ENCODE assay signal across 1 mouse cellular context in the genomic region with DNA sequence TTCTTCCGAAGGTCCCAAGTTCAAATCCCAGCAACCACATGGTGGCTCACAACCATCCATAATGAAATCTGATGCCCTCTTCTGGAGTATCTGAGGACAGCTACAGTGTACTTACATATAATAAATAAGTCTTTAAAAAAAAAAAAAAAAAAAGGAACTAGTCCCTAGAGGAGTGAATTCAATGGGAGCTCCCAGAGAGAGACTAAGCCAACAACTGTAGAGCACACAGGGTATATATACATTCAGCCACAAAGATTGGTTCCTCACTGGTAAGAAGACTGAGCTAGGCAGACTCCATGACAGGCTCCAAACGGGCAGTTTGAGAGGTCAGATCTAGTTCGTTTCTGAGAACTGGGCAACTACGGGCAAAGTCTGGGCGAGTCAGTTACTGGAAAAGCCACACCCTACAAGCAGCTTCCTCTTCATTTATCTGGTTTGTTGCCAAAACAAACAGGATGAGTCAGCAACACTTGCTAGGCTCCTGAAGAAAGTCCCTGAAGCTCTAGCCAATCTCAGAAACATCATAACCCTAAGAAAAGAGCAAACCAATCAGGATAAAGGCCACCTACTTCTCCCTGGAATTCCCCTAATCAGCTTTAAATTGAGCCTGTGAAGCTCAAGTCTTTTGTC.
TF ChIP-seq lines count a peak whose summit lies in the region.

No protein-coding gene starts in this region.

TF ChIP-seq in CH12.LX, 34 proteins besides CTCF, POLR2A, EP300 and RAD21:
- TF ChIP-seq TBP (conservative IDR thresholded peaks at IDR 0.05; ENCODE audit: low read depth, low read length): peak; percentile 66
- TF ChIP-seq ELF1 (IDR thresholded peaks at IDR 0.05; ENCODE audit: low read depth, low read length): 0 out of 2 replicates have a peak, but pooled peaks have one; percentile 42
- TF ChIP-seq TCF12 (IDR thresholded peaks at IDR 0.05; ENCODE audit: low read depth, low read length): peak; percentile 44; the same call in 1 of the 2 replicates
- no peak for TF ChIP-seq MAX (IDR thresholded peaks at IDR 0.05; ENCODE audit: low read length)
- TF ChIP-seq MEF2A (IDR thresholded peaks at IDR 0.05; ENCODE audit: borderline replicate concordance, low read depth, low read length): peak; percentile 71
- TF ChIP-seq IRF4 (IDR thresholded peaks at IDR 0.05; ENCODE audit: low read depth, low read length): peak; percentile 52; the same call in 1 of the 2 replicates
- 0 out of 2 replicates have a peak, but pooled peaks have one; percentile 25 for TF ChIP-seq MAZ (IDR thresholded peaks at IDR 0.05; ENCODE audit: low read depth, low read length)
- peak; percentile 70 for TF ChIP-seq ZNF384 (IDR thresholded peaks at IDR 0.05; ENCODE audit: low read depth, low read length)
- TF ChIP-seq ZMIZ1 (IDR thresholded peaks at IDR 0.05; ENCODE audit: low read depth, low read length): no peak
- TF ChIP-seq MAFK (IDR thresholded peaks at IDR 0.05; ENCODE audit: insufficient replicate concordance, low read length): peak; percentile 92
- peak; percentile 30; the same call in 1 of the 2 replicates for TF ChIP-seq JUND (conservative IDR thresholded peaks at IDR 0.05; ENCODE audit: low read depth, low read length)
- TF ChIP-seq ETS1 (conservative IDR thresholded peaks at IDR 0.05; ENCODE audit: low read depth, low read length): 0 out of 2 replicates have a peak, but pooled peaks have one; percentile 45
- TF ChIP-seq USF2 (conservative IDR thresholded peaks at IDR 0.05; ENCODE audit: low read depth, low read length): no peak
- peak; percentile 57 for TF ChIP-seq JUN (IDR thresholded peaks at IDR 0.05; ENCODE audit: insufficient read depth, low read depth, low read length)
- TF ChIP-seq ZC3H11A (IDR thresholded peaks at IDR 0.05; ENCODE audit: low read depth, low read length): no peak
- no peak for TF ChIP-seq UBTF (IDR thresholded peaks at IDR 0.05; ENCODE audit: low read depth, low read length)
- TF ChIP-seq CHD2 (IDR thresholded peaks at IDR 0.05; ENCODE audit: low read length): no peak
- no peak for TF ChIP-seq ZKSCAN1 (IDR thresholded peaks at IDR 0.05; ENCODE audit: borderline replicate concordance, low read depth, low read length)
